Mouse (Mus musculus): ENCODE results near the gene Teddm2.
"Not testable (repeated sequence)": the region's sequence is repeated elsewhere in the genome, so short reads cannot be mapped to it uniquely, and the experiment has no call there.

The Teddm2 gene

DNA sequence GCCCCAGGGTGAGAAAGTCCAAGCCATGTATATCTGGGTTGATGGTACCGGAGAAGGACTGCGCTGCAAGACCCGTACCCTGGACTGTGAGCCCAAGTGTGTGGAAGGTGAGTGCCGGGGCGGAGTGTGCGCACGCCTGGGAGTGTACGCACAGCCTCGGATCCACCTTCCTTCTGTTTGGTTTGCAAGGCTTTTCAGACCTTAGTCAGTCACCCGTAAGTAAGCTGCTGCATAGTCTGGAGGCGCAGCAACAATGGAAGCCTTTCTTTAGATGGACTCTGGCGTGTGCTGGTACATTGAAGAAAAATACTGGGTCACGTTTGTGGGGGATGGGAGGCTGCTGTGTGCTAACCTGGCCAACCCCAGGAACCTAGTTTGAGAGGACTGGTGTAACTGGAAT, 3.0 kb upstream of the Teddm2 start:
- peak; percentile 94 for DNase-seq

DNA sequence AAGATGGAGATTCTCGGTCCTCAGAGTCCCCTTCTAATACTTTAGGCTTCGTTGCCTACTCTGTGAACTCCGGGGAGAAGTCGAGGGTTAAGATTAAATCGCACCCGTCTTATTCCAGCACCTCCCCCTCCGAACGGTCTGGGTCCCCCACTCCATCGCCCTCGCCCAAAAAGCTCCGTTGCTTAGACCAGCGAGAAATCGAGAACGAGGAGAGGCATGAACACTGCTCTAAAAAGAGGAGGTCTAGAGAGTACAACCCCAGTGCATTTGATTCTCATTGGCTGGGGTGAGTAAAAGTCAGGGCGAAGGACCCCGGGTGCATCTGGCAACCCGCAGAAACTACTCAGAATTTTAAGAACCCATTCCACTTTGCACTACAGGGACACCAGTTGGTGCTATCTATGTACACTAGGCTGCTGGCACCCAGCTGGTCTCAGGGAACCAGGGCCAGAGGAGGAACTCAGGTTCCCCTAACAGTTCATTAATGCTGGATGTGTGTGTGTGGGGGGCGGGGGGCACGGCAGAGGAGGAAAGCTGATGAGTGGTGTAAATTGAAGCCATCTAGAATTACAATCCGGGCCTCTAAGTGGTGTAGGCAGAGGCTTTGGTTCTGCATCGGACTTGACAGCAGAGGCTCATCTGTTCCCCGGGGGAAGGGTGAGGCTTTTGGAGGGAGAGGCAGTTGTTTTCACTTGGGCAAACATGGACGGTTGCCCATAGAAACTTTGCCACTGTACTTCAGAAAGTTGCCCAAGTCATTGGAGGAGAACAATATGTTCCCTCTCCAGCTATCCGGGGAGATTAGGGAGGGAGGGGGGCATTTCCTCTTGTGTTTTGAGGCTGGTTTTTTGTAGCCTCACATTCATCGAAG, 1.1 kb upstream of the Teddm2 start:
- DNase-seq = peak; percentile 67

DNA sequence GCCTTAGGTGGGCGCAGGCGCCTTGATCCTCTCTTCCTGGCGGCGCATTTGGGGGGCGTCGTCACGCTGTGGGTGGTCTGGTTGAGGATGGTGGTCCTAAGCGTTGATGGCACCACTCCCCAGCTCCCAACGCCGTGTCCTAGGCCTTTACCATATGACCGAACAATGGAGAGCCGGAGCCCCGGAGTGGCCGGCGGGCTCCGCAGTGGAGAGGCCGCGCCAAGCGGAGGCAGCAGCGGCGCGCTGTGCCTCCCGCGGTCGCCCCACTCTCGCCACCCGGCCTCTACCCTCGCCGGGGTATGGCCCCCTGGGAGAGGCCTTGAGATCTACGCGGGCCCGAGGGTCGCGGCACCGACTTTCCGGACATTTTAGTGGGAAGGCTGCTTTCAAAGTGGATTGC, 353 bp upstream of the Teddm2 start:
- DNase-seq = no peak

DNA sequence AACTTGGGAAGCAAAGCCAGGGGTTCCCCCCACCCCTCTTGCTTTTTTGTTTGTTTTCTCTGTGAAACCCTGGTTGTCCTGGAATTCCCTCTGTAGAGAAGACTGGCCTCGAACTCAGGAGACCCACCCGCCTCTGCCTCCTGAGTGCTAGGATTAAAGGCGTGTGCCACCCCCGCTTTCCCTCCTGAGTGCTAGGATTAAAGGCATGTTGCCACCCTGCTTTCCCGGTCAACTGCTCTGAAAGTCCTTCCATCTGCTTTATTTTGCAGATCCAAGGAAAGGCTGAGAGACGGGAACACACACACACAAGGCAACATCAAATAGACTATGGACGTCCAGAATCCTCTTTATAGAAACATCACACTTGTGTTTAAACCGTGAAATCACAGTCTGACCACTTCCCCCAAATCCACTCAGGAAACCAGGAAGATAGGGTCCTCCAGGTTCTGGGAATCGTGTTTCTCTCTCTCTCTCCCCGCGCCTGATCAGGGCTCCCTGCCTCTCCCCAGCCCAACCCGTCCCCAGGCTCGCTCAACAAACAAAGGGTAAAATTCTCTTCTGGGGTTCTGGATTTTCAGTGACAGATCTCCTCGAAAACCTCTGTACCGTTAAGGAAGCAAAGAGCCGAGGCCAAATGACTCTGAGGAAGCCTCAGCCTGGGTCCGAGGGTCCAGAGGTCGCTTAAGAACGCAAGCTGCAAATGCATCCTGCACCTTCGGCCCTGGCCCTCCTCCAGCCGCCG, 868 bp downstream of the Teddm2 start:
- DNase-seq = no peak

DNA sequence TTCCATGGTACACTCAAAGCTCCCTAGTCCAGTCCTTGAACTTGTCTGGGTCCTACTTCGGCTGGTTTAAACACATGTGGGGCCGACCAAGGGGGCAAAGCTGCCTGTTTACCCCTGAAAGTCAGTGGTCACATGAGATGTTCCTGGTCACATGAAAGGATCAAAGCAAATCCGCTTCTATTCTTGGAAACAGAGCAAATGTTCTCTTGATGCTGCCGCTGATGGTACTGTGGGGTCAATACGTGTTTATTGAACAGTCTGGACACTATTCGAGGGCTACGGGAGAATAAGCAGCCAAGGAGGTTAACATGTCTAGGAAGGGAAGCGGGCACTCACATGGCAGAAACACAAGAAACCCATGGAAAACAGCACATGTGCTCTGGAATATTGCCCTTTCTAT, 2.8 kb downstream of the Teddm2 start:
- DNase-seq = no peak

DNA sequence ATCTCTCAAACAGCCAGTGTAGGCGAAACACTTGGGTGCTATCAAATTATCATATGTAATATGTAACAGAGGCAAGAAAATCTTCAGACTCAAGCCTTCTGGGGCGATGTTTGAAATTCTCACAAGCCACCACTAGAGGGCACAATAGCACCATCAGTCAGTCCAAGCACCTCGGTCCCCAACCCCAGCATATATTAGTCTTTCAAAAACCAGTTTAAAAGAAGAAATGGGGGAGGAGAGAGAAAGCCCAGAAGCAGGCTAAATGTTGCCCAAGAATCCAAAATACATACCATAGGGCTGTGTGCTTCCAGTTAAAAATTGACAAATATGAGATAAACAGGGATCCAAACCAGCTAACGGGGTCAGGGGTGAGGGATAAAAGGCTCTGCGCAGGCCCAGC, 5.0 kb downstream of the Teddm2 start:
- DNase-seq = peak; percentile 83

DNA sequence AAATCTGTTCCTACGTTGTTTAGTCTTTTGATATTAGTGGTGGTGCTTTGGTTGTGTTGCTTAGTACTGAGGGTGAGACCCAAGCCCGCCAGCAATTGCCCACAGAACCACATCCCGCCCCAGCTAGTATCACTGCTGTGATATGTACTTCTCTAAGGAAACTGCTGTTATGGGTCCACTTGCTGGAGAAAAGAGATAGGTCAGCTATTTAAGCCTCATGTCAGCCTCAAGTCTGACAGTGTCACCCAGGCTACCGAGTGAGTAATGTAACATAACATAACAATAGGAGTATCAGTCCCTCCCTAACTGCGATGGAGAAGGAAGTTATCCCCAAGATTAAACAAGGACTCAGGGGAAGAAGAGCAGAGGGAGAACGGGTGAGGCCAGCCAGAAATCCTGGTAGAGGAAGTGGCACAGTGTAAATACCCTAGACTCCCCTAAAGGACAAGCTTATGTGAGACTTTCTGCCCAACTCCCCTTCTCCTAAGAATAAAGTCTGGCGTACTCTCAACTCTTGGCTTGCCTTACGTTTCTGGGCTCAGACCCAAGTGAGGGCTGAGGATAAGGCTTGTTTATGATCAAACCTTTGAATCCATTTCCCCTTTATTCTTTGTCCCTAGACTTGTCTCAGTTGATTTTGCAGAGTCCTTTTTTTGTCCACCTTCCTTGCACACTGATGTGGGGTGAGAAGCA, 5.7 kb downstream of the Teddm2 start:
- no peak for DNase-seq

DNA sequence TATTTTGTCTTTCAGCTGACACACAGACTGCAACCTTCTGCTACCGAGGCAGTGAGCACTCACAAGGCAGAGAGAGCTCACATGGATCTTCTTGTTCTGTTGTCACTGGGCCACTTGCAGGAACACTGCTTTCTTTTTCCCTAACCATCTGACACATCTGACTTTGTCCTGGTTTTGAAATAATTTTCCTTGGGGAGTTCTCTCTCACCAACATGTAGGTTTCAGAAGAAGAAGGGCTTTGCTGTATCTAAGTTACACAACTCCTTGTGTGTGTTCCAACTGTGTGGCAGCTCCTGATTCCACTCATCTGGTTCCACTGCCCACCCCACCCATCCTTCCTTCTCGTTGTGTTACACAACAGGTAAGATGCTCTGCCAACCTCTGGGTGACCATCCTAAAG, 6.3 kb downstream of the Teddm2 start:
- DNase-seq = no peak

DNA sequence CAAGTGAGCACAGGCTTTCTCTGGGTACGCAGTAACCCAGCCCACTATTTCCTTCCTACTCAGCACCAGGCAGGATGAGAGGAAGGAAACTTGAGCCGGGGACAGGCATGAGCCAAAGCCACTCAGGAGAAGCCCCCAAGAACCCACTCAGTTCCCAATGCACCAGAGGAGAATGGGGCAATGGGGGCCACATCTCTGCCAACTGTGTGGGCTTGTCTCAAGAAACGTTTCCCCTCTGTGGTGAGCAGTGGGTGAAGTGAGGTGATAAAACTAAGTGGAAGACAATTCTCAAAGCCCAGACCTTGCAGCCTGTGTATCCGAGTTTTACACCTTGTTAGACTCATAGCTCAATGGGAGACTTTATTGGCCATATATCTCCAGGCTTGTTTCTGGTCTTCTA, 8.6 kb downstream of the Teddm2 start, which contains the start of gene Teddm1a:
Gene Teddm1a (plus strand): TSS at position 301 of the 400 bp plus-strand sequence.
- no peak for DNase-seq

DNA sequence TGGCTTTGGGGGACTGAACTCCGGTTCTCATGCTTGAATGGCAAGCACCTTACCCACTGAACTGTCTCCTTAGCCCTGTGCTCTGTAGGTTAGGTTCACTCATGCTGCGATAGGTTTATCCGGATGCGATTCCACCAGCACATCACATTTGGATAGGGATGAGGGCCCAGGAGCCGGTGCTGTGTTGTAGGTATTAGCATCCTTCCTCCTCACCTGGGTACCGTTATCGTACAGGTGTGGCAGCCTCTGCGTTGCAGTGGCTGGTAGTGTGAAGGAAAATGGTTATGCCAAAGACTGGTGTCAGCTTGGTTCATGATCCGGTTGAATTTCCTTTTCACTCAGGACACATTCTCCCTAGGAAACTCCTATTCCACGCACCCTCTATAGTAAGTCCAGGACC, 9.9 kb downstream of the Teddm2 start:
- no peak for DNase-seq

DNA sequence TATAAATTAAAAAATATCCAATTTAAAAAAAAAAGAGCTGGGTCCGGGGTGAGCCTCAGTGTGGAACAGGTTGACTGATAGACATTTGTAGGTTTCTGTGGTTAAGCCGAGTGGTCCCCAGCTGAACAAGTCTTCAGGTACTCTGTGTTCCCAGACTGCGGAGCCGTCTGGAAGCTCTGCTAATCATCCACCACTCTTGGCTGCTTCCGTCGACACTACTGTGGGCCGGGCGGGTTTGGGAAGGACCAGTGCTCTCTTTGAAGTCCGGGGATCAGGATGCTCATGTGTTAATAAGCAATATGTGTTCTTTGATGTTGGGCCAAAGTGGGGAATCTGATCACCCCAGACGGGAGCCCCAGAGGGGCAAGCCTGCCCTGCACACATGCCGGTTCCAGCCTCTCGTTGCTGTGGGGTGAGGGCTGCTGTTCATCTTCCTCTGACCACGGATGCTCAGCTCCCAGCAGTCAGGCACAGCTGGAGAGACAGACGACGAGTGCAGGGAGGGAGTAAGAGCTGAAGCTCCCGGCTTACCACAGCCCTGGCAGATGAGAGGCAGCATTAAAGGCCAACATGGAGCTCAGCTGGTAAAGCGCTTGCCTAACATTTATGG, 13.9 kb downstream of the Teddm2 start:
- DNase-seq = no peak

DNA sequence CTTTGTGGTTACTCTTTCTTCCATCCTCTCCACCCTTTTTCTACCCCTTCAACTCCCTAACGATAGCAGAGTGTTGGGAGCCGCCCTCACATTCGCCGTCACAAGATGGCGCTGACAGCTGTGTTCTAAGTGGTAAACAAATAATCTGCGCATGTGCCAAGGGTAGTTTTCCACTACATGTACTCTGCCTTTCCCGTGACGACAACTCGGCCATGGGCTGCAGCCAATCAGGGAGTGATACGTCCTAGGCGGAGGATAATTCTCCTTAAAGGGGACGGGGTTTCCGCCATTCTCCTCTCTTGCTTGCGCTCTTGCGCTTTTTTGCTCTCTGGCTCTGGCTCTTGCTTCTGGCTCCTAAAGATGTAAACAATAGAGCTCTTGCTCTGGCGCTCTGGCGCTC, 19.6 kb downstream of the Teddm2 start:
- not testable (repeated sequence) for DNase-seq

DNA sequence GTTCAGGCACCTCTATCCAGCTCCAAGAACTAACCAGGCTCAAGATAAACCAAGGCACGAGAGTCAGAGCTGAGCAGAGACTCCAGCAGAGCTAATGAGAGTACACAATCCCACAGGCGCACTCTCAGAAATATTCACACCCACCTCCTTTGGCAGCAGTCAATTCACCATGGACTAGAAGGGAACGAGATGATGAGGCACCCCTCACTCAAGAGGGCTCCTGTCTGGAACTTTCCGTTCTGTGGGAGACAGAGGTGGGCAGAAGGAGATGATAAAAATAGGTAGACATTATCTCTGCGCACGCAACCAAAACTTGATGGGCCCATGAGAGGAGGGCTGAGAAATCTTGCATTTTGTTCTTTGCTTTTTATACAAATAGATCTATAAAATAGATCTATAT, 26.0 kb downstream of the Teddm2 start, which contains the start of gene Teddm1b:
Gene Teddm1b (plus strand): TSS at position 301 of the 400 bp plus-strand sequence.
- DNase-seq = no peak

DNA sequence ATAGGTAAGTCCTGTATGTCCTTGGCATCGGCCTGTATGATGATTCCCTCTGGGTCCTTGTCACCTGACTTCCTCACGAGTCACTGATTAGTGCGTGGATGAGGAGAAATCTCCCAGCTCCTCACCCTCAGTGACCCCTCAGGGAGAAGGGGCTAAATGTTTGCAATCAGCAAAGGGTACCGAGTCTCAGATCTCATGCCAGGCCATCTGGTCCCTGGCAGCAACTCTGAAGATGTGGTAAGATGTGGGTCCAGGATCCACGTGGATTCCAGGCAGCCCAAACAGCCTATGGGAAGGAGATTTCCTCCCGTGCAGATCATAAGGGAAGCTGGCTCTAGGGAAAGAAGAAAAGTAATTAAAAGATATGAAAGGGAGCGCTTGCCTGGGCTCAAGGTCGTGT, 44.1 kb downstream of the Teddm2 start:
- DNase-seq = no peak

DNA sequence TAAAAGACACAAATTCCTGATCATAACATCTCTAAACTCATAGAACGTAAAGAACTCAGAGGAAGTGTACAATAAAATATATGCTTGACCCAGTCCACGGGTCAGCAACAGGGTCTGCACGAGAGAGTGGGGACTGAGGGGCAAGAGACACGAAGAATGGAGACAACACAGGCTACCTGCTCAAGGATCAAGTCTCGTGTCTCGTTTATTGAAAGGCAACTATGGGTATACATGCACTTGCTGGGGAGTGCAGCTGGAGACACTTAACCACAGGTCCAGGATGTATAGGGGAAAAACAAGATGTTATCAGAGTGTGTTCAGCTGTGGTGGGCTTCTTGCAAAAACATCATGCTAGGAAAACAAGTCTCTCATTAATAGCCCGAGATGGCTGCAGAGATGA, 47.3 kb downstream of the Teddm2 start:
- DNase-seq = not testable (repeated sequence)

DNA sequence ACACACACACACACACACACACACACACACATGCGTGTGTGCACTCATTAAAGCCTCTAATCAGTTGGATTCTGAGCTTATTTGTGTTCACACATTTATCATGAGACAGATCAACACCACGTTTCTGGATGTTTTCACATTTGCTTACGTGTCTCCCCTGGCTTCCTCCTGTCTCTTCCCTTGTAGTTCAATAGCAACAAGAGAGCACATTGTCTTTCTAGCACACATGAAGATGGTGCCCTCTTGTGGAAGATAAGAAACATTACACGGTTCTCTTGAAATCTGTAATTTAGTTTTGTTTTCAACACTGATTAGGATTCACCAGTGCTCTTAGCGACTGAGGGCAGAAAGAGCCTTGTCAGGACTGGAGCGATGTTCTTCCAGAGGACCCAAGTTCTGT, 53.2 kb downstream of the Teddm2 start:
- DNase-seq = peak; percentile 78

DNA sequence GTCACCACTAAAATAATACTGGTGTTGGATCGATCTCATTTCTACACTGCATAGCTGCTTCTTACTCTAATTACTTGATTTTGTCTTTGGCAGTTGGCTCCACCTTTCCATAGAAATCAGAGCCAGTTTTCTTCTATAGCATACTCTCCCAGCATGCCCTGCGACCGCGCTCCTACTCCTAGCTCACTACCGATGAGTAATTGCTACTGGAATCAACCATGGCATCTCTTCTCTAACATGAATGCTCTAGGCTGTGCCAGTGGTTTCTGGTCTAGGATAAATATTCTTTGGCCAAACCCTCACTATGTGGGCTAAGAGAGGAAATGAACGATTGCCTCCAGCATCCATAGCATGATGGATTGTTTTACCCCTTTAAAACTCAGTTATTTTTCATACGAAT, 53.6 kb downstream of the Teddm2 start:
- DNase-seq = no peak

DNA sequence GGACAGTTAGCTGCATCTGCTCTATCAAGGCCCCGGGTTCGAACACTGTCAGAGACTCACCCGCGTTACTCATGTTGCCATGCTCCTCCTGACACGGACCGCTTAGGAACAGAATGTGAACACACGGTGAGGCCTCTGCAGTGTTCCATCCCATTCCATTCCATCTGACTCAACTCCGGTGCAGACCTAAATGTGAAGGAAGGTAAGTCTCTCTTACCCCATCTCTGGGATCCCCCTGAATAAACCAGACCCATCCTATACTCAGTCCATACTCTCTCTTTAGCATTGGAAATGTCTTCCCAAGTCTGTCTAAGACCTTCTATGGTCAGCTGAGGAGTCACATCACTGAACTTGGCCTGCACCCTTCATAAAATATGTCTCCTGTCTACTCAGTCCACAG, 56.0 kb downstream of the Teddm2 start, which contains the start of gene Rgsl1:
Gene Rgsl1 (minus strand): TSS at position 101 of the 400 bp plus-strand sequence.
- DNase-seq = no peak

DNA sequence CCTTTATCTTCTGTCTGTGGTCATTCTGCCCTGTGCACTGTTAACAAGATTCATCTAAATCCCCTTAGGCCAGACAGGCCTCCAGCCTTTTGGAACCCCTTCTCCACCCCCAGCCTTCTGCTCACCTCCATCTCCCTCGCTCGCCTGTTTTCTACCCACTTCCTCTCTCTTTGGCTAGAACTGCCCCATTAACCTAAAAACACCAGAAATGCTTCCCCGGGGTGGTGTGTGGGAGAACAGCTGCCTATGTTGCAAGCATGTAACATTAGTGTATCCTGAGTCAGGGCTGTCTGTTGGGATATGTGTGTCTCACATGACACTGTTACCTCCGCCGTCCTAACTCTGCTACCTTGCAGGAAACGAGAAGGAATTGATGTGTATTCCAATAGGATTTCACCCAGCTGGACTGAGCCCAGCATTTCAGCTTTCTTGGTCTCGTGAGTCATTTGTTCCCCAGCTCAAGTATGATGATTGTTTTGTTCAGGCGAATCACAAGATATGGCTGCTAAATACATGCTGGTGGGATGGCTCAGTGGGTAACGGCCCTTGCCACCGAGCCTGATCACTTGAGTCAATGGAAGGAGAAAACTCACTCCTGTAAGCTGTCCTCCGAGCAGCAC, 57.8 kb downstream of the Teddm2 start:
- DNase-seq = no peak

DNA sequence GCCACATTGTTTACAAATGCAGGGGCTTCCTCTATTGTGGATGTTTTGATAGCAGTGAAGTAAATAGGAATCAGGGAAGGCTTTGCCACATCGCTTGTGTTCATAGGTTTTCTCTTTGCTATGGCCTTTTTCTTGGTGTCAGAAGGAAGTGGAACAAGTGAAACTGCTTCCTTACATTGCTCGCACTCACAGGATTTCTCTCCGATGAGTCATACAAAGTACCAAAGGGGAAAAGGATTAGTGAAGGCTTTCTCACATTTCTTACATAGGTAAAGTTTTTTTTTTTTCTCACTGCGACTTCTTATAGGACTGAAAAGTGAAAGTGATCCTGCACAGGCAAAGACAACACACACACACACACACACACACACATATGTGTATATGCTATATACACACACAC, 64.0 kb downstream of the Teddm2 start:
- DNase-seq = no peak

DNA sequence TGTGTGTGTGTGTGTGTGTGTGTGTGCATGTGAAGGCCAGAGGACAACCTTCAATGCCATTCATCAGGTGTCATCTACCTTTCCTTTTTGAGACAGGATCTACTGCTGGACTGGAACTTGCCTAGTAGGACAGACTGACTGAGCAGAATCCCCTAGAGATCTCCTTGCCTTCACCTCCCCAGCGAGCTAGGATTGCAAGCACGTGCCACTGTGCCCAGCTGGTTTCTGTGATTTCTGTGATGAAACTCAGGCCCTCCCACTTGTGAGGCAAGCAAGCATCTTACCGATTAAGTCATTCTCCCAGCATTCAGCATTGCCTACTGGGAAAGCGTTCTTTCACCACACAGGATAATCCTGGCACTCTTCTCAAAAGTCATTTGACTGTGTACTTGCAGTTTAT, 69.3 kb downstream of the Teddm2 start:
- DNase-seq = no peak

DNA sequence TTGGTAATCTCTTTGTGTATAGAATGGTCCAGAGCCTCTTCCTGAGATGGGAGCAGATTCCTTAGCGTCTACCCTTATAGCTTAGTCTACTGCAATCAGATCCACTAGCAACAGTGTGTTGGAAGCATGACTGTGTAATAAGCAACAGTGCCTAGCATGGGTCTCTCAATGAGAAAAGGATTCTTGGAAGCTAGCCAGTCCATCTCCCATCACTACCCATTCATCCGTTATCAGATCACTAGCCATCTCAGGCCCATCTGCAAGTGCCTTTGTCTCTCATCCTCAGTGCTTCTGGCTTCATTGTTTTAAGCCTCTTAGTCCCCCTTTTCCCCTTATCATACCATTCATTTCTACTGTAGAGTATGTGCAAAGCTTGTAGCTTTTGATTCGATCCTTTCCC, 79.8 kb downstream of the Teddm2 start:
- DNase-seq = peak; percentile 64

DNA sequence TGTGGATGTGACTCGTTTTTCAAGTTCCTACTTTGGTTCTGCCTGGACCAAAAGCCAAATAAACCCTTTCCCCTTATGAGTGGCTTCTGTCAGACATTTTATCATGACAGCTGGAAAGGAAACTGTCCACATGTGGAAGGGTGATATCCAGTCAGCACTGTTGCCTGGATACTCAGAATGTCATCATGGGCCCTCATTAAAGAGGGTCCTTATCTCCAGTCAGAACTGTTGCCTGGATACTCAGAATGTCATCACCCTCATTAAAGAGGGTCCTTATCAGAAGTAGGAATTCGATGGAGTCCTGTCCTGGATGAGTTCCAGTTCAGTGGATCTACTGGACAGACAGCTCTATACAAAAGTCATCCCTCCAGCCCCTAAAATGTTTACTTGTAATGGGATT, 85.8 kb downstream of the Teddm2 start:
- DNase-seq = no peak
